Mouse (Mus musculus) spleen, adult 2 months (tissue): ENCODE measurements at regions not wholly inside any gene's neighbourhood (a gene's known extent, or its start where the extent isn't known, plus 50 kb on each side); places are given as distances from the start of the nearest gene placed in this dataset.

ENCODE experiments used
- CTCF ChIP-seq: fragments of 200-500 bp; IDR thresholded peaks from 2 replicates; pipeline ENCODE4 v1.5.1; 2011; ENCODE audit warnings: mild to moderate bottlenecking, inconsistent platforms; ENCODE audit not compliant: insufficient read depth, insufficient read length, insufficient replicate concordance; ENCODE audit errors: extremely low read depth
- POLR2A ChIP-seq: fragments of 200-500 bp; IDR thresholded peaks from 2 replicates; pipeline ENCODE4 v1.6.1; 2011; ENCODE audit warnings: low read depth, low read length, inconsistent platforms

GRCm38 (mm10) chr13:107300792-107301191, 278.9 kb upstream of the Kif2a start:
- TF ChIP-seq CTCF, result no peak
- TF ChIP-seq POLR2A, result no peak
